Mouse (Mus musculus): ENCODE results near the gene Nt5dc2. TPM values are rescaled to one million over a fixed set of nuclear protein-coding genes. Genes with fewer than 3 reads are reported as not detected.

Gene Nt5dc2
- polyA plus RNA-seq (2014; fragmentation: Illumina TruSeq; extraction: RNeasy Lipid Tissue Mini Kit (QIAGEN cat#74804); ENCODE audit: low read depth, low replicate concordance): 1.5 TPM

DNA sequence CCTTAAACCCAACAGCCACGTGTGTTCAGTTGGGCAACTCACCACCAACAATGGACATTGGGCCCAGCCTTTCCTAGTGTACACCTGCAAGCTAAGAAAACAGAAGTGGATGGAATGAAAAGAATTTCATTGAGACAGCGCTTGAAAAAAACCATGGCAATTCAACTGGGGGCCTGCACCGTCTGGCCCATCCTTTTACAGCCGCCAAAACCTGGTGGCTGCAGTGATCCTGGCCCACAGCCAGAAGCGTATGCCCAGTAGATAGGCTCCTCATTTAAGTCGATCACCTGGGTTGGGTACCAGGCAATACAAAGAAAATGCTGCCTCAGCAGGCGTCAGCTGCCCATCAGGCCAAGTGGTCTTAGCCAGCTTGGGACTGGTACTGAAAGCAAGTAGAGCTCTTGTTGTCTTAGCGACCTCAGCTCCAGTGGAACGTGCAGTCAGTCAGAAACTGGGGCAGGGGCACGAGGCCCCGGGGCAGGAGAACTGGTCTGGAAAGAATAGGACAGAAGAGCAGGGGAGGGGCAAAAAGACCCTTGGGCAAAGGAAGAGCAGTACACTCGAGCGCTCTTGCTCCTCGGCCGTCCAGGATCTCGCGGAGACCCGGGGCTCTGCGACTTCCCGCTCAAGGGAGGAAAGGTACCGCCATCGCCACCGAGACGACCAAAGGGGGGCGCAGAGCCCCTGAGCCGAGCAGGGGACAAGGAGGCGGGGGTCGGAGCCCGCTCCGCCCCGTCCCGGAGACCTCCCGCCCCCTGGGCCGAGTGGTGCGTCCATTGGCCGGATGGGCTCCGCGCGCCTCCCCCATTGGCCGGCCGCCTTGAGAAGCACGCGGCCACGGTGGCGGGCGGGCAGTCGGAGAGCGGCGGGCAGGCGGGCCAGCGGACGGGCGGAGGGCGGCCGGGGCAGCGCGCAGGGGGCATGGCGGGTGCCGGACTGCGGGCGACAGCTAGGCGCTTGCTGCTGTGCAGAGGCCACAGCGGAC lies at the start of gene Nt5dc2:
Gene Nt5dc2, plus strand, starts transcription at position 818 of the 985 bp plus-strand sequence.

GRCm38 (mm10) chr14:31128826-31129219 lies 2.0 kb upstream of the Nt5dc2 start, which contains the start of gene Smim4:
Gene Smim4 (minus strand): TSS chr14:31128956.

GRCm38 (mm10) chr14:31168425-31168824 lies 37.6 kb downstream of the Nt5dc2 start, which contains the start of gene Stab1:
Gene Stab1 (minus strand): TSS chr14:31168641.

Other genes with a start within 250 kb of the Nt5dc2 start
- gene Itih4, start 244.6 kb upstream of the Nt5dc2 start, polyA plus RNA-seq (2014; fragmentation: Illumina TruSeq; extraction: RNeasy Lipid Tissue Mini Kit (QIAGEN cat#74804); ENCODE audit: low read depth, low replicate concordance): 0.35 TPM
- gene Itih3, start 207.3 kb upstream of the Nt5dc2 start, polyA plus RNA-seq (2014; fragmentation: Illumina TruSeq; extraction: RNeasy Lipid Tissue Mini Kit (QIAGEN cat#74804); ENCODE audit: low read depth, low replicate concordance): not detected
- not detected for gene Itih1, start 187.8 kb upstream of the Nt5dc2 start, polyA plus RNA-seq (2014; fragmentation: Illumina TruSeq; extraction: RNeasy Lipid Tissue Mini Kit (QIAGEN cat#74804); ENCODE audit: low read depth, low replicate concordance)
- gene Nek4, start 179.7 kb upstream of the Nt5dc2 start, polyA plus RNA-seq (2014; fragmentation: Illumina TruSeq; extraction: RNeasy Lipid Tissue Mini Kit (QIAGEN cat#74804); ENCODE audit: low read depth, low replicate concordance): 18.3 TPM
- 154 TPM for gene Glt8d1, start 129.7 kb upstream of the Nt5dc2 start, polyA plus RNA-seq (2014; fragmentation: Illumina TruSeq; extraction: RNeasy Lipid Tissue Mini Kit (QIAGEN cat#74804); ENCODE audit: low read depth, low replicate concordance)
- gene Spcs1, start 129.4 kb upstream of the Nt5dc2 start, polyA plus RNA-seq (2014; fragmentation: Illumina TruSeq; extraction: RNeasy Lipid Tissue Mini Kit (QIAGEN cat#74804); ENCODE audit: low read depth, low replicate concordance): 454 TPM
- 93.6 TPM for gene Pbrm1, start 111.9 kb upstream of the Nt5dc2 start, polyA plus RNA-seq (2014; fragmentation: Illumina TruSeq; extraction: RNeasy Lipid Tissue Mini Kit (QIAGEN cat#74804); ENCODE audit: low read depth, low replicate concordance)
- 211 TPM for gene Gnl3, start 111.9 kb upstream of the Nt5dc2 start, polyA plus RNA-seq (2014; fragmentation: Illumina TruSeq; extraction: RNeasy Lipid Tissue Mini Kit (QIAGEN cat#74804); ENCODE audit: low read depth, low replicate concordance)
- 16.9 TPM for gene Smim4, start 2.1 kb upstream of the Nt5dc2 start, polyA plus RNA-seq (2014; fragmentation: Illumina TruSeq; extraction: RNeasy Lipid Tissue Mini Kit (QIAGEN cat#74804); ENCODE audit: low read depth, low replicate concordance)
- gene Stab1, start 37.6 kb downstream of the Nt5dc2 start, polyA plus RNA-seq (2014; fragmentation: Illumina TruSeq; extraction: RNeasy Lipid Tissue Mini Kit (QIAGEN cat#74804); ENCODE audit: low read depth, low replicate concordance): 5.4 TPM
- not detected for gene Tnnc1, start 77.3 kb downstream of the Nt5dc2 start, polyA plus RNA-seq (2014; fragmentation: Illumina TruSeq; extraction: RNeasy Lipid Tissue Mini Kit (QIAGEN cat#74804); ENCODE audit: low read depth, low replicate concordance)
- gene Nisch, start 85.9 kb downstream of the Nt5dc2 start, polyA plus RNA-seq (2014; fragmentation: Illumina TruSeq; extraction: RNeasy Lipid Tissue Mini Kit (QIAGEN cat#74804); ENCODE audit: low read depth, low replicate concordance): 64.7 TPM
- gene Sema3g, start 86.8 kb downstream of the Nt5dc2 start, polyA plus RNA-seq (2014; fragmentation: Illumina TruSeq; extraction: RNeasy Lipid Tissue Mini Kit (QIAGEN cat#74804); ENCODE audit: low read depth, low replicate concordance): 1.7 TPM
- gene Phf7, start 120.3 kb downstream of the Nt5dc2 start, polyA plus RNA-seq (2014; fragmentation: Illumina TruSeq; extraction: RNeasy Lipid Tissue Mini Kit (QIAGEN cat#74804); ENCODE audit: low read depth, low replicate concordance): 9.7 TPM
- gene Bap1, start 120.4 kb downstream of the Nt5dc2 start, polyA plus RNA-seq (2014; fragmentation: Illumina TruSeq; extraction: RNeasy Lipid Tissue Mini Kit (QIAGEN cat#74804); ENCODE audit: low read depth, low replicate concordance): 8.6 TPM
- gene Dnah1, start 192.8 kb downstream of the Nt5dc2 start, polyA plus RNA-seq (2014; fragmentation: Illumina TruSeq; extraction: RNeasy Lipid Tissue Mini Kit (QIAGEN cat#74804); ENCODE audit: low read depth, low replicate concordance): 0.12 TPM
- 177 TPM for gene Capn7, start 205.6 kb downstream of the Nt5dc2 start, polyA plus RNA-seq (2014; fragmentation: Illumina TruSeq; extraction: RNeasy Lipid Tissue Mini Kit (QIAGEN cat#74804); ENCODE audit: low read depth, low replicate concordance)

All from adrenal gland, adult 10 weeks (tissue).